Mouse (Mus musculus) CH12F3 (cell line): ENCODE measurements around the gene Bcl10.

ENCODE experiments used
- in situ Hi-C: fragments of 300-500 bp; cut with MboI; formaldehyde crosslinking; loops from 2 replicates; pipeline ENCODE4 v1.14.3; 2020; ENCODE audit warnings: low sequenced_read_pairs

The Bcl10 gene

DNA sequence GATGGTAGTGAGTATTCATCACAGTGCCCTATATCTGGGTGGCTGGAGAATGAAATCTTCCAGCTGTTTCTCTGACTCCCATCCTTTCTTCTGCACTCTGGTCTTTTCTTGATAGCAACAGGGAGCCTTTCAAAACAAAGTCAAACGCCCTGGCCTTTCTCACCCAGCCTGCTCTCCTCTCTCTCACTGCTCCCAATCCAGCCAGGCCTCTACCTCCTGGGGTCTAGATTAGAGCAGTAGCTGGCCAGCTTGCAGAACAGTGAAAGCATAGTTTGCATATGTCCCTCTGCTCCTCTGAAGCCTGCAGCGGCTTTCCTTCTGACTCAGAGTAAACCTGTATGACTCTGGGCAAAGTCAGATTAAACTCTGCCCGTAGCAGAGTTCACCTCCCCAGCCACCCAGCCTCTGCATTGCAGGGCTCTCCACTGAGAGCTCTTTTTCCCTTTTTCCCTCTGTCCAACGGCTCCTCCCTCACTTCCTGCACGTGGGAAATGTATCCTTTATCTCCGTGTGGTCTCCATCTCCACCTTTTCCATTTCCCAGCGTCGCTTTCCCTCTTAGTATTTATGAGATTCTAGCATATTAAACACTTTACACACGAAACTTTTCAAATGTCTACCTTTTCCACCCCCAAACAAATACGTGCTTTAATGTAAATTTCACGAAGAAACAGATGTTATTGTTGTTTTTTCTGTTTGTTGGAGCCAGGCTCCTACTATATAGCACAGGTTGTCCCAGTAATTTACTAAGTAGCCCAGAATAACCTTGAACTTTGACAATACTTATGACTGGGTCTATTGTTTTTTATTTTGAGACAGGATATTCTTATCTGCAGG, at the start of gene Bcl10:
Gene Bcl10 (plus strand): TSS at position 786 of the 836 bp plus-strand sequence.
- in situ Hi-C loops = loop anchor here (25.0 kb wide), 1 partner anchor 310 kb away; no protein-coding TSS in a partner anchor

DNA sequence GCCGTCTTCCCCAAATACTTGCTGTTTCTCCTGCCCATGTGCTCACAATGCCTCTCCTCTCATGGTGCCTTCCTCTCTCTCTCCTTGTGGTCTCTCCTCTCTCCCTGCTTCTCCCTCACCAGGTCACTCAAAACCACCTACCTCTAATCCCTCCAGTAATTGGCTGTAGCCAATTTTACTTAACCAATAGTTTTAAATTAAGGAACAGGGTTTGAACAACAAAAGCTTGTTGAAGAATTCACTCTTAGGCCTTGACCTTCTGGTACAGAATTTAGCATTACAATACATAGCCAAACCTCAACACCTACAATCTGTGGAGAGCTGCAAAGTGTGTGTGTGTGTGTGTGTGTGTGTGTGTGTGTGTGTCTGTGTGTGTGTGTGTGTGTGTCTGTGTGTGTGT, 49.3 kb upstream of the Bcl10 start:
- in situ Hi-C loops = no loop called here

- in situ Hi-C loops = no loop called here
These were observed 48.5 kb upstream of the Bcl10 start for GRCm38 (mm10) chr3:145874126-145874525.

DNA sequence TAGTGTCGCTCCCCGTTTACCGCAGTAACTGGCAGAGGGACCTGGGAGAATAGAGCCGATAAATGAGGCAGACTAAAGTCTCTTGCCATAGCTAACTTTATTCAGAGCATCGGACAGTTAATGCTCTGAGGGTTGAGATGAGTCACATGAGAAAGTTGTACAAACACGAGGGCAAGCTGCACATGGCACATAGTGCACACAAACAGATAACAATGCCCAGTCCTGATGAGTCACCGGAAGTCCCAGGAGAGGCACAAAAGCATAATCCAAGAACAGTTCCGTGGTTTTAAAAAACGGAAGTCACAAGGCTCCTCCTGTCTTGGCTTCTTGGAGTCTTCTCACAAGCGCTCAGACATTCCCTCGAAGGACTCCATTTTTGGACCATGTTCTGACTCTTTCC, 46.5 kb upstream of the Bcl10 start:
- in situ Hi-C loops = loop anchor here (25.0 kb wide), 1 partner anchor 464 kb away; no protein-coding TSS in a partner anchor

DNA sequence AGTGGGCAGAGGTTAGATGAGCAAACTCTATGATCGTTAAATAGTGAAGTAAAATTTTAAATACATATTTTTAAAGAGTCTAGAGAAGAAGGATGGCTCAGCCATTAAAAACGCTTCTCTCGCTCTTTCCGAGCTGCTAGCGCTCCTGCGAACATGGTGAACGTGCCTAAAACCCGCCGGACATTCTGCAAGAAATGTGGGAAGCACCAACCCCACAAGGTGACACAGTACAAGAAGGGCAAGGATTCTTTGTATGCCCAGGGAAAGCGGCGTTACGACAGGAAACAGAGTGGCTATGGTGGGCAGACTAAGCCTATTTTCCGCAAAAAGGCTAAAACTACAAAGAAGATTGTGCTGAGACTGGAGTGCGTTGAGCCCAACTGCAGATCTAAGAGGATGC, 43.7 kb upstream of the Bcl10 start:
- in situ Hi-C loops = loop anchor here (25.0 kb wide), 1 partner anchor 467 kb away; no protein-coding TSS in a partner anchor

- in situ Hi-C loops = loop anchor here (25.0 kb wide), 1 partner anchor 468 kb away; no protein-coding TSS in a partner anchor
These were observed 42.3 kb upstream of the Bcl10 start for GRCm38 (mm10) chr3:145880335-145880734.

DNA sequence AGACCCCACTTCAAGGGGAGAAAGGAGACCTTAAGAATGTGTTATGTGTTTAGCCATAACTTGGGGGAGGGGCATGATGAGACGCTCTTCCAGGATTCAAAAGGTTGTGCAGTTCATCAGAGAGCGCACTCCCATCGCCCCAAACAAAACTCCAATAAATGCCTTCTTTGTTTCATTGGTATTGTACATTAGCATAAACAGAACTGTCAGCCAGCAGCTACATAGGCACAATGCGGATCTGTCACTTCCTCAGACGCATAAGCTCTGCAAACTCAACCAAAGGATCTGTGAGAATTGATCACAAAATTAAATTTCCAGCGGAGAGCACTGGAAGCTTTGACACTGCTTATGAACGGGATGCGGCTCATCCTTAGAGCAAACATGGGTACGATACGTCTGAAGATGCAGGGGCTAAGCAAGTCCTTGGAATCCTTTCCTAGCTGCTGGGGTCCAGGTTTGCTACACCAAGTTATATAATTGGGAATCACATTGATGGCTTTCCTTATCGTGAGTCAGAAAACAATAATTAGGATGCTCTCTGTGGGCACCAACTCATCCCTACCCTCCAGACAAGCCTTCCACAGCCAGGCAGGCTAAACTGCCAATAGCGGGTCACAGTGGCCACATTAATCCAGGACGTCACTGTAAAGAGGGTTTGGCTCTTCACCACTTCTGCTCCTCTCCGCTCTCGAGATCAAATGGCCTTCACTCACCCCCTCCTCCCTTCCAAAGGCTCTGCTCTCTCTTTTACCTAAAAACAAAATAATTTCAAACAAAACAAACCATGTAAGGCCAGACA, 40.3 kb upstream of the Bcl10 start:
- in situ Hi-C loops = loop anchor here (25.0 kb wide), 1 partner anchor 470 kb away; no protein-coding TSS in a partner anchor

DNA sequence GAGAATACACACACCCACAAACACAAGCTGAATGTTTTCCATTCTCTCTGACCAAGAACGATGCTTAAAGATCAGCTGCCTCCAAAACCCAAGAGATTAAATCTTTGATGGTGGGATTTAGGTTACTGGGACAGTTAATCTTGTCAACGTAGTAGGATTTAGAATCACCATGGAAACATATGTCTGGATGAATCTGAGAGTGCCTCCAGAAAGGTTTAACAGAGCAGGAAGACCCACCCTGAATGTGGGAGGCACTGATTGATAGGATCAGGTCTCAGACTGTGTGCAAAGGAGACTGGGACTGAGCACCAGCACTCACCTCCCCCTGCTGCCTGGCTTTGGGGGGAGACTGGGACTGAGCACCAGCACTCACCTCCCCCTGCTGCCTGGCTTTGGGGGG, 39.4 kb upstream of the Bcl10 start:
- in situ Hi-C loops = loop anchor here (25.0 kb wide), 1 partner anchor 471 kb away; no protein-coding TSS in a partner anchor

GRCm38 (mm10) chr3:145885376-145885775, 37.2 kb upstream of the Bcl10 start:
- in situ Hi-C loops = loop anchor here (25.0 kb wide), 1 partner anchor 473 kb away; no protein-coding TSS in a partner anchor

DNA sequence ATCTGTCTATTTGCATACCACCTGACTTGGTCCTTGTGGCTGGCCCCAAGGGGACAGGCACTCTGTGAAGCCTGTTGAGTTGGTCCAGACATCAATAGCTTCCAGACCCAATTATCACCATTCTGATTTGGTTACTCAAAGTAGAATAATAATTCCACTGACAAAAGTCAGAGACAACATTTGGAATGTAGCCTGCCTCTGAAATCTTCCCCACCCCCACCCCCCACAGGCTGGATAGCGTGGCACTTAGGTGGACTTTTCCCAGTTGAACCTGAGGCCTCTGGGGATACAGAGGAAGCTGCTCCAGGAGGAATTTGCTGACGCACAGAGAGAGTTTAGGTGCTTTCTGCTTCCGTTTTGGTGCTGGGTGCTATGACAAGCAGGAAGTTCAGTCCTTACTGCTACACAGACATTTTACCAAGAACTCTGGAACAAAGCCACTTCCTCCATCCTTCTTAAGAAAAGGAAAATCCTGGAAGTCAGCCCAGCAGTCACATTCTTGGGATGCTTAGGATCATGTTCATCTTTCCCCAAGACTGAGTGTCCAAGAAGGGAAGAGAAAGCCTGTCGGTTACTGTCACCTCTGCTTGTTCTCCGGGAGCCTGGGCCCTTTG, 36.6 kb upstream of the Bcl10 start:
- in situ Hi-C loops = loop anchor here (25.0 kb wide), 1 partner anchor 474 kb away; no protein-coding TSS in a partner anchor

GRCm38 (mm10) chr3:145887430-145887971, 35.1 kb upstream of the Bcl10 start:
- in situ Hi-C loops = loop anchor here (25.0 kb wide), 1 partner anchor 475 kb away; no protein-coding TSS in a partner anchor

GRCm38 (mm10) chr3:145890346-145891132, 32.1 kb upstream of the Bcl10 start:
- in situ Hi-C loops = loop anchor here (25.0 kb wide), 1 partner anchor 478 kb away; no protein-coding TSS in a partner anchor

DNA sequence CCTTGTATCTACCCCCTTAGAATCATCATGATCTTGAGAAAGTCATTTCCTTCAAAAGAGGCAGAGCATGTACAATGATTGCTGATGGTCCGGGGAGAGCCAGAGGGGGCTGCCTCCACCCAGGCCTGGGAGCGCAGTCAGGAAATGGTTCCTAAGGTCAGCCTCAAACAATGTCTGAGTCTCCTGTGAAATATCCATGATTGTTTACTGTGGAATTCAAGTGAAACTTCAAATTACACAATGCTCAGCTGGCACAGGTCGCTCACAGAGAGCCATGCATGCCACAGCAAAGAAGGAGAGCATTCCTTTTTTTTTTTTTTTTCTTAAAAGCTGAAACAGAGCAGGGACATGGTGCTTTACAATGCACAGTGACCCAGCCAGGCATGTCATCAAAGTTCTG, 30.2 kb upstream of the Bcl10 start:
- in situ Hi-C loops = loop anchor here (25.0 kb wide), 1 partner anchor 480 kb away; no protein-coding TSS in a partner anchor

DNA sequence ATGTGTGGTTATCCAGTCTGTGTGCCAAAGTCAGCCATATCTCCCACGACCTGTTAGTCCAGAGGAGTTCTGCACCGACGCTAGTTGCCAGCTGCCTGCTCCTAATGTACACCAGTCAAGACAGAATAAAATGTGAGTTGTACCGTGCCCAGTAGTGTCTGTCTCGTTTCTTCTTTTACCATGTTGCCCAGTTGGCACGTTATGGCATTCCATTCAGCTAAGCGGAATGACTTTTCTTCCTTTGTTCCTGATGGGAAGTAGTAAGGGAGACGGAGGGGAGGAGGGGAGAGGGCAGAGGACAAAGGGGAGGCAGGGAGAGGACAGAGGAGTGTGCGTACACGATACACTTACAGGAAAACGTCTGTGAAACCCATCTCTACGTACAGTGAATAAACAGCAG, 28.5 kb upstream of the Bcl10 start:
- in situ Hi-C loops = loop anchor here (25.0 kb wide), 1 partner anchor 482 kb away; no protein-coding TSS in a partner anchor

GRCm38 (mm10) chr3:145897749-145898148, 24.9 kb upstream of the Bcl10 start:
- in situ Hi-C loops = loop anchor here (25.0 kb wide), 1 partner anchor 485 kb away; no protein-coding TSS in a partner anchor

DNA sequence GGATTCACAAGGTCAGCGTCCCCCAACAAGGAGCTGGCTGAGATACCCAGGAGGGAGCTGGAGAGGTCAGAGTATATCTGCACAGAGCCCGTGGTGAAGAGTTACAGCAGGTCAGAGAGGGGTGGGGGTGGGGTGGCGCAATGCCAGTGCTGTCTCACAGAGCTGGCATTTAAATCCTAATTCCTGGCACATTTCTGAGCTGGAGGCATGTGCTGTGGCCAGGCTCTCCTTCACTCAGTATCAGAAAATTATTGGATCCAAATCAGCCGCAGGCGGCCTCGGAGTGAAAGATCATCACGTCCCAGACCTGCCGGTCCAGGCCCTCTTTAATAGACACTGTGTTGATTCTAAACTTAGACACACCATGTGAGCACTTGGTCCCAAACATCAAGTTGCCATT, 22.8 kb upstream of the Bcl10 start:
- in situ Hi-C loops = loop anchor here (25.0 kb wide), 2 partner anchors 288 to 488 kb away; no protein-coding TSS in a partner anchor

DNA sequence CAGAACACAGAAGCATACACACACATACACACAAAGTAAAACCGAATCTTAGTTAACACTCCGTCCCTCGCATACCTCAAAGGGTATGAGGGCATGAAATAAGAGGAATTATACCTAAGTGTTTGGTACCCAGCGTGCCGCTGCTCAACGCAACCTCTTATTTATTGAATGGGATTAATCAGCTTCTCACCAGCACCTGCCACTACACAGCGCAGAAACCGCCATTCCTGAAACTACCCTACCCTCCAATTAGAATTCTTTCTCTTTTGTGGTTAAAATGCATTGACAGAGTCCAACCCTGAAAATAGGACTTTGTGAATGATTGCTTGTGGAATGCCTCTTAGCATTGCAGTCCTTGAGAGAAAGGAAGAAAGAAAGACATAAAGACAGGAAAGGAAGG, 19.1 kb upstream of the Bcl10 start:
- in situ Hi-C loops = loop anchor here (25.0 kb wide), 1 partner anchor 291 kb away; no protein-coding TSS in a partner anchor

DNA sequence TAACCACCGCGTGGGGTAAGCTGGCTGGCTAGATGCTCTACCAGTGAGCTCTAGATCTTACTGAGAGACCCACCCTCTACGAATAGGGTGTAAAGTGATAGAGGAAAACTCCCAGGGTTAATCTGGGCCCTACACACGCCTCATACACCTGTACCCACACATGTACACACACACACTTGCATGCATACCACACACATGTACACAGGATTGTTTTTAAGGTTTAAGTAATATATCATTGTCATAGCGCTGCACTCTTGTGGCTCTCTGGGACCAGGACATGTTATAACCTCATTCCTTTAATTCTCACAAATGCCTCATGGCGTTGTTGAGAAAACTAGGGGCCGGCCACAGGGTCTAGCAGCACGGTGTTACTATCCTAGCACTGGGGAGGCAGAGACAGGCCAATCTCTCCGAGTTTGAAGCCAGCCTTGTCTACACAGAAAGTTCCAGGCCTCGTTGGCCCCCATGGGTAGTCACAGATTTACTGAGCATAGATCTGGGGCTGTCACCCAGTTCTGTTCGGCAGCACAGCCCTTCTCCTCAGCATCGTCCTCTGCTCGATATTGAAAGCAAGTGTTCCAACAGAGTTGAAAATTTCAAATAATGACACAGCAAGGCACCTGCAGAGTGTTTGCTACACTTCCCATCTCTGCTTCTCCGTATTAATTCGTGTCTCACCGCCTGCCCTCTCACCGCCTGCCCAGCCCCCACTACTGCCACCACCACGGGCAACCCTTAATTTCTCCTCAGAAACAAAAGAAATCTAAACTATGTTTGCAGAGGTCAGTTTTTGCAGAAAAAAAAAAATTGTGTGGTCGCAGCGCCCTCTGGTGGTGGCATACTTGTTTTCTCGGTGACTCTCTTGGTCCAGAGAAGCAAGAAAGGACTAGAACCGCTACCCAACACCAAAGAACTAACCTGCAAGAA, 17.5 kb upstream of the Bcl10 start:
- in situ Hi-C loops = loop anchor here (25.0 kb wide), 1 partner anchor 293 kb away; no protein-coding TSS in a partner anchor
